Mouse (Mus musculus): ENCODE measurements around the gene Slc39a3. TPM values are rescaled to one million over a fixed set of nuclear protein-coding genes. Genes with fewer than 3 reads are reported as not detected.
A peak's percentile ranks its signal among the peaks of the same experiment; 100 is the strongest.
"Not testable (repeated sequence)": the region's sequence is repeated elsewhere in the genome, so short reads cannot be mapped to it uniquely, and the experiment has no call there.

The Slc39a3 gene
- polyA plus RNA-seq, 1 experiment from 2014 or later: 14.3 TPM

DNA sequence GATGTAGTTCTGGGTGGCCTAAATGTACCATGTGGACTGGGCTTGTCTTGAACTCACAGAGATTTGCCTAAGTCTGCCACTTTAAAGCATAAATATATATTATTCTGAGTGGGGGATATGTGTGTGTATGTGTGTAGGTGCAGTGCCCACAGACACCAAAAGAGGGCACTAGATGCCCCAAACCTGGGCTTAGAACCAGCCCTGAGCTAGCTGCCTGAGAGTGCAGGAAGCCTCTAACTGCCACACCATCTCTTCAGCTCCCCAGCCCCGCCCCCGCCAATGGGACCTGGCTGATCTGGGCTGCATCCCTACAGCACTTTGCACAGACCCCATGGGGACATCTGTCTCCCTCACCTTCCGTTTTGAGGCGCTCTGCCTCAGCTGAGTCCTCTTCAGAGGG, 13.4 kb upstream of the Slc39a3 start:
- in situ Hi-C loops (cut with MboI; ENCODE audit: low pct_unique_long_range_greater_than_20kb): no loop called here
- ChIA-PET POLR2A (no interaction called here), CTCF (interaction anchor here (0.7 to 1.2 kb wide), 5 partner anchors 9 to 124 kb away, joined by 3 to 8 read pairs (median 3); no protein-coding TSS in a partner anchor)
- DNase-seq (ENCODE audit: low read depth, low spot score) (no peak), ATAC-seq (no peak)
- no peak for TF ChIP-seq CTCF (IDR thresholded peaks at IDR 0.05)
- H3K27me3 ChIP-seq: no peaks in the 10 kb centered on the region

GRCm38 (mm10) chr10:81045246-81045645, 8.0 kb upstream of the Slc39a3 start:
- not testable (repeated sequence) for H3K27me3 ChIP-seq, ATAC-seq
- CTCF ChIA-PET: interaction anchor here (1.2 kb wide), 1 partner anchor 50 kb away, joined by 3 read pairs; no protein-coding TSS in a partner anchor

DNA sequence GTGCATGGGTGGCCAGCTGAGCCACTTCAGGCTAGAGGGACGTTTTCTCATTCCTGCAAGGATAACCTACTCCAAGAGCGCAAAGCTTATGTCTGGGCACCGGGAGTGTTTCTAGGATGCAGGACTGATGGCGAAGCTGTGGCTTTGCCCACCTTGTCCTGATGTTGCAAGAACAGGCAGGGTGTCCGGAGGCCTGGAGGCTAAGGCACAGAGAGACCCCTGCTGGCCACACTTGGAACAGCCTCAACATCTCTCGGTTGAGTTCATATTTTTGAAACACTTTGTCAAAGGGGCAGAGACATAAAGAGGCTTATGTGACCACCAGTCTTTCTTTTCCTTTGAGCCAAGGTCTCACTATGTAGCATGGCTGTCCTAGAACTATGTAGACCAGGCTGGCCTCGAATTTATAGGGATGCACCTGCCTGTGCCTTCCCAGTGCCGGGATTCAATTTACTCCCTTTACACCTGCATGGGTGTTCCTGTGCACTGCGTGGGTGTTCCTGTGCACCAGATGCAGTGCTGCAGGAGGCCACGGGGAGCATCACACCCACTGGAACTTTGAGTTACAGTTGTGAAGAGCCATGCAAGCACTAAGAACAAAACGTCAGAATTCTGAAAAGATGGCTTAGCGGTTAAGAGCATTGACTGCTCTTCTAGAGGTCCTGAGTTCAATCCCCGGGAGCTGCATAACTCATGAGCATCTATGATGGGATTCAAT, 4.4 kb upstream of the Slc39a3 start:
- POLR2A ChIA-PET: interaction anchor here (0.5 to 1.2 kb wide), 3 partner anchors 8 to 319 kb away, joined by 3 to 7 read pairs (median 4); no protein-coding TSS in a partner anchor
- no peak for TF ChIP-seq CTCF (IDR thresholded peaks at IDR 0.05)
- in situ Hi-C loops (cut with MboI; ENCODE audit: low pct_unique_long_range_greater_than_20kb): no loop called here
- DNase-seq (ENCODE audit: low read depth, low spot score): no peak
- H3K27me3 ChIP-seq: no peaks in the 10 kb centered on the region
- CTCF ChIA-PET: interaction anchor here (0.8 to 2.1 kb wide), 14 partner anchors 8 to 223 kb away, joined by 3 to 7 read pairs (median 4); partner anchors contain the start of gene Diras1
- ATAC-seq: no peak

More at GRCm38 (mm10) chr10:81045246-81045645, 8.0 kb upstream of the Slc39a3 start:
- POLR2A ChIA-PET; DNase-seq (ENCODE audit: low read depth, low spot score); in situ Hi-C loops (cut with MboI; ENCODE audit: low pct_unique_long_range_greater_than_20kb): not testable (repeated sequence)

GRCm38 (mm10) chr10:81036251-81036650, 975 bp downstream of the Slc39a3 start:
- no peaks in the 10 kb centered on the region for H3K27me3 ChIP-seq
- ATAC-seq (no peak), DNase-seq (ENCODE audit: low read depth, low spot score) (no peak)
- POLR2A ChIA-PET: no interaction called here
- in situ Hi-C loops (cut with MboI; ENCODE audit: low pct_unique_long_range_greater_than_20kb): loop anchor here (5.0 kb wide), 1 partner anchor 39 kb away; no protein-coding TSS in a partner anchor
- CTCF ChIA-PET: no interaction called here
- TF ChIP-seq CTCF (IDR thresholded peaks at IDR 0.05): no peak

- DNase-seq (ENCODE audit: low read depth, low spot score) (no peak), ATAC-seq (no peak)
- ChIA-PET POLR2A (no interaction called here), CTCF (no interaction called here)
- H3K27me3 ChIP-seq: no peaks in the 10 kb centered on the region
- in situ Hi-C loops (cut with MboI; ENCODE audit: low pct_unique_long_range_greater_than_20kb): no loop called here
- no peak for TF ChIP-seq CTCF (IDR thresholded peaks at IDR 0.05)
These were observed 3.6 kb downstream of the Slc39a3 start for GRCm38 (mm10) chr10:81033586-81033985.

- CTCF ChIA-PET: interaction anchor here (1.8 kb wide), 1 partner anchor 12 kb away, joined by 5 read pairs; no protein-coding TSS in a partner anchor
- POLR2A ChIA-PET: no interaction called here
- no peaks in the 10 kb centered on the region for H3K27me3 ChIP-seq
- ATAC-seq: no peak
- in situ Hi-C loops (cut with MboI; ENCODE audit: low pct_unique_long_range_greater_than_20kb): no loop called here
- no peak for DNase-seq (ENCODE audit: low read depth, low spot score)
- TF ChIP-seq CTCF (IDR thresholded peaks at IDR 0.05): no peak
These were observed 8.2 kb downstream of the Slc39a3 start for GRCm38 (mm10) chr10:81029031-81029430.

GRCm38 (mm10) chr10:81028219-81028618, 9.0 kb downstream of the Slc39a3 start:
- DNase-seq (ENCODE audit: low read depth, low spot score): no peak
- no peak for TF ChIP-seq CTCF (IDR thresholded peaks at IDR 0.05)
- CTCF ChIA-PET: no interaction called here
- H3K27me3 ChIP-seq: no peaks in the 10 kb centered on the region
- ATAC-seq: no peak
- in situ Hi-C loops (cut with MboI; ENCODE audit: low pct_unique_long_range_greater_than_20kb): no loop called here
- POLR2A ChIA-PET: no interaction called here

DNA sequence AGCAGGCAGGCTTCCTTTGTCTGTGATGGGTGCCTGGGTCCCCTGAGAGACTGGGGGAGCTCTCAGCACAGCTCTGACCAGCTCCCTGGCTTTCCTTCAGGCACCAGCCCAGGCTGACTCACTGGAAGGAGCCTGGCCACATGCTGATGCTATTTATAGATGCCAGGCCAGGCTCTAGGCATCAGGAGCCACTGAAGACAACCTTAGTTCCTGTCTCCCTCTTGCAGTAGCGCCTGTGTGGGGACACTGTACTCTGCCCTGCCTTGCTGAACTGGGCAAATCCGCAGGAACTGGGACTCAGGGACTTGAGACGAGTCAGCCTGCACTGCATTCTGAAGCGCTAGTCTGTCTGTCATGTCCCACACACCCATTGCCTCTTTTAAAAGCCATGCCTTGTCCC, 9.9 kb downstream of the Slc39a3 start:
- in situ Hi-C loops (cut with MboI; ENCODE audit: low pct_unique_long_range_greater_than_20kb): no loop called here
- DNase-seq (ENCODE audit: low read depth, low spot score) (no peak), ATAC-seq (peak; percentile 87)
- ChIA-PET POLR2A (no interaction called here), CTCF (interaction anchor here (0.6 to 2.1 kb wide), 3 partner anchors 10 to 27 kb away, joined by 3 to 14 read pairs (median 5); no protein-coding TSS in a partner anchor)
- no peak for TF ChIP-seq CTCF (IDR thresholded peaks at IDR 0.05)
- H3K27me3 ChIP-seq: peaks cover 3% of the 10 kb centered on the region

- ATAC-seq (peak; percentile 8), DNase-seq (ENCODE audit: low read depth, low spot score) (no peak)
- POLR2A ChIA-PET: no interaction called here
- CTCF ChIA-PET: interaction anchor here (0.6 to 2.1 kb wide), 3 partner anchors 10 to 27 kb away, joined by 3 to 14 read pairs (median 5); no protein-coding TSS in a partner anchor
- H3K27me3 ChIP-seq: peaks cover 5% of the 10 kb centered on the region
- TF ChIP-seq CTCF (IDR thresholded peaks at IDR 0.05): no peak
- in situ Hi-C loops (cut with MboI; ENCODE audit: low pct_unique_long_range_greater_than_20kb): no loop called here
These were observed 10.4 kb downstream of the Slc39a3 start for GRCm38 (mm10) chr10:81026857-81027256.

GRCm38 (mm10) chr10:81025639-81026275, 11.5 kb downstream of the Slc39a3 start, which contains the start of gene Diras1:
TSS of gene Diras1 (minus strand) at chr10:81025662.
- DNase-seq (ENCODE audit: low read depth, low spot score) (no peak), ATAC-seq (no peak)
- ChIA-PET CTCF (interaction anchor here (1.0 to 2.1 kb wide), 3 partner anchors 9 to 15 kb away, joined by 3 to 14 read pairs (median 5); no protein-coding TSS in a partner anchor), POLR2A (no interaction called here)
- TF ChIP-seq CTCF (IDR thresholded peaks at IDR 0.05): no peak
- in situ Hi-C loops (cut with MboI; ENCODE audit: low pct_unique_long_range_greater_than_20kb): no loop called here
- H3K27me3 ChIP-seq: peaks cover 5% of the 10 kb centered on the region

Measured in Patski (cell line).